Mouse (Mus musculus): ENCODE measurements around the gene Caln1.
A peak's percentile ranks its signal among the peaks of the same experiment; 100 is the strongest.
"Not testable (repeated sequence)": the region's sequence is repeated elsewhere in the genome, so short reads cannot be mapped to it uniquely, and the experiment has no call there.

The Caln1 gene

DNA sequence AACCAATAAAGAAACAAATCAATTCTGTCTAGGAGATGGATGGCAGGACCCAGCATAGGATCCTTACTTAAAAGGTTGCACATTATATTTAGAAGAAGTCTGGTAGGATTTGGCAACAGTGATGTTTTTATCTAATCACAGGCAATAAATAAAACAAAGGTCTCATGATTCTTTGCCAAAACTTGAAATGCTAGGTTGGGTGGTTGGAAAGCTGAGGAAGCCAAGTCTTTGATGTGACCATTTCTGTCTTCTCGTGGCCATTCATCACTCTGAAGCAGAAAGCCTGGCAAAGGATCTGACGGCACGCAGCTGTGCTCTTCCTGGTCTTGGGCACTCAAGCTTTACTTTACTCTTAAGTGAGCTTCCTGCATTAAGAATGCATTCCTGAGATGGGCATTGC lies 193.9 kb downstream of the Caln1 start:
- peak; percentile 17 for DNase-seq

DNA sequence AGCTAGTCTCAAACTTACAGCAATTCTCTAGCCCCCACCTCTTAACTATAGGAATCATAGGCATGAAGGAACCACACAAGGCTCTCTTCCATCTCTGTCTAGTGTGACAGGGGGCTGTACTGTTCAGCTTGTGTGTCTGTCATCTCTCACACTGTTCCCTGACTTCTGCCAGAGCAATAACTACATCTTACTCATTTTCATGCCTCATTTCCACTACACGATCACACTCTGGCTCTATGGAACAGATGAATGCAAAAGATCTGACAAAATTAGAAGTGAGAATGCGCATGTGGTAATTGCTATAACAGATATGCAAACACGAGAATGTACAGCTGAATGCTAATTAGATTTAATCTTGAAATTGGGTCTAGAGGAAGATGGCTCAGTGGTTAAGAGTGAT lies 196.7 kb downstream of the Caln1 start:
- DNase-seq, result peak; percentile 35

DNA sequence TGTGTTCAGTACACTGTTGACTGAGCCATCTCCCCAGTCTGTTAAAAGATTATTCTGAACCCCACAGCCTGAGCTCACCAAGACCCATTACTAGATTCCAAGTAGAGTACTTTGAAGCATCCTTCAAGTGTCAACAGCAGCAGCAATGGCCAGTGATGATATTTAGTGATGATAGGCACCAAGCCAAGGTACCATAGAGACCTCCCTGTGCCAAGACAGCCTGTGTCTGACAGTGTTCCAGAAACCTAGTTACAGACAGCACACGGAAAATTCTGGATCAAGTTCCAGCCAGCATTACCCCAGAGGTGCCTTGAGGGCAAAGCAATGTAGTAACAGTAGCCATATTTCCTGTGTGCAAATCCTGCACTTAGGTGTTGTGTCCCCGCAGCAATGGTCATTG lies 208.3 kb downstream of the Caln1 start:
- peak; percentile 70 for DNase-seq

DNA sequence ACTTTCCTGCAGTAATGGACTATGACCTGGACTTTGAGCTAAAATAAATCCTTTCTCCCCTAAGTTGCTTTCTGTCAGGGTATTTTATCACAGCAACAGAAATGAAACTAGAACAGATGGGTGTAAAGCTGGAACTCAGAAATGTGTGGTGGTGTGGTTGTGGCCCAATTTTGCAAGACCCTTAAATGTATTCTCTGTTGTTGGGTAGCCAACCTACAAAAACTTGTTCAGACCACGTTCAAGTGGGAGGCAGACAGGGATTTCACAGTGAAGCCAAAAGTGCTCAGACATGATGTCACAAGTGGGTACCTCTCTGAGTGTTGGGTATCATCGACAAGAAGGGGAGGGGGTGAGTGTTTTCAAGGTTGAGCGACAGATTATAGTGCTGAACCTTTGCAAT lies 214.8 kb downstream of the Caln1 start:
- peak; percentile 21 for DNase-seq

DNA sequence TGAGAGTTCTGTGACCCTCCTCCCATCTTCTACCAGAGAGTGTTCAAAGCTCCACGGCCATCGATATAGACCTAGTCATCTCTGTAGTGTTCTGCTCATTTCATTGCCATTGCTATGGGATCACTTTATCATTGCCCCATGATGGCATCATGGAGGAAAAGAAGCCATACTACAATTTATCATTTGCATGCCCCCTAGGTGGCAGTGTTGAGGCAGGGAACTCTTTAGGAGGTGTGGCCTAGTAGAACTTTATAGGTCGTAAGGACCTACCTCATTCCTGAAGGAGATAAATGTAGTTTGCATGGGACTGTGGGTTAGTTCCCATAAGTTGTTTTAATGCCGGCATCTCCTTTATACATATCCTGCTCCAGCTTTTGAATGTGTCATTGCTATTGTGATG lies 217.0 kb downstream of the Caln1 start:
- peak; percentile 57 for DNase-seq

DNA sequence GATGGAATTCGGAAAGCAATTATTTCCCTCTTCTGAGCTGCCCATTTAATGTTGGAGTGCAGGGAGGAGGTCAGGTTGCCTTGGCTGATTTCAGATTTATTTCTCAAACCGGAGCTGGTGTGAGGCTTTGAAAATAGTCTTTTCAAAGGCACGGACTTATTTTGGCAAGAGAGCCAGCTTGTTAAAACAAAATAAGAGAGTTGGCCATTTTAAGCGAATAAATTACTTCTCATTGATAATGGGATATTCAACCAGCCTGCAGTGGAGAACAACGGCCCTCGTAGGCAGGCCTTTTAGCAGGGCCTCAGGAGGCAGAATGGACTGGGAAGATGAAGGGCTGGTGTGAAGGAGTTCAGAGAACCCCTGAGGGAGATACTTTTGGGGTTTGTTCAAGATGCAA lies 227.3 kb downstream of the Caln1 start:
- DNase-seq, result no peak

DNA sequence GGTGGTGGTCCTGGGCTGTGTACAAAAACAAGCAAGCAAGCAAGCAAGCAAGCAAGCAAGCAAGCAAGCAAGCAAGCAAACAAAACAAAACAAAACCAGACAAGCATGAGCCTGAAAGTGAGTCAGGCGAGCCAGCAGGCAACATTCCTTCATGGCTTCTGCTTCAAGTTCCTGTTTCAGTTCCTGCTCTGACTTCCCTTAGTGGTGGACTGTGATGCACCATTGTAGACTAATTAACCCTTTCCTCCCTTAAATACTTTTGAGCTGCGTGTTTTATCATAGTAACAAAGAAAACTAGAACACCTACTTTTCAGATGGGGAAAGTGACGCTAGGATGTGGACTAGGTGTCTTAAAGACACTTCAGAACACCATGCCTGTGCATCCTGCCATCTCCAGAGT lies 244.4 kb downstream of the Caln1 start:
- DNase-seq, result no peak

DNA sequence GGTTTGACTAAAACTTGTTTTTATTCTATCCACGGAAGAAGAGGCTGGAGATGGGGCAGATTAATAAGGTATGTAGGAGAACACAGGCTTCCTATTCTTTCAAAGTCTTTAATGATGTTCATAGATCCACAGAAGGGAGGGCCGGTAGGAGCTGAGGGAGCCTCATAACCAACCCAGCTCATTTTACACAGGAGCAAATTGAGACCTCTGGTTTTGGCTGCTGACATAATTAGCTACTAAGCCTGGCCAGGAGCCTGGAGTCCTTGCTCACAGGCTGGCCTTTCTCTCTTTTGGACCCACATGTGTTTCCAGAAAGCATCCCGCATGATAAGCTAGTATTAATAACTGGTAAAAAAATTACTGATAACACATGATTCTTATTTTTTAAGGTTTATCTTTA lies 245.0 kb downstream of the Caln1 start:
- DNase-seq, result no peak

DNA sequence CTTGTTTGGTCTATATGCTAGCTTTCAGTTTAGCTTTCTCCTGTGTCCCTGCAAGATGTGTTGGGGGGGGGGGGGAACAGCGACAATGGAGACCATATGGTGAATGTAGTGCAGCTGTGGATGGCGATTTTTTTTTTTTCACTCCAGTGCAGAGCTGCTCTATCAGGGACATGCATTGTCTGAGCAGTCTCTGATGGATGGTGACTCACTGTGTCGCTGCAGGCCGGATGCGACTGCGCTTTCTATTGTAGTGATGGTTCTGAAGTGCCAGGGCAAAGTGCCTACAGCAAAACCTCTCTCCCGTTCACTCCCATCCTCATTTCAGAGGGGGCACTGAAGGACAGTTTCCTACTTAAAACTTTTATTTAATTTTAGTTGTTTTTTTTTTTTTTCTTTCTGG lies 250.8 kb downstream of the Caln1 start:
- DNase-seq, result no peak

DNA sequence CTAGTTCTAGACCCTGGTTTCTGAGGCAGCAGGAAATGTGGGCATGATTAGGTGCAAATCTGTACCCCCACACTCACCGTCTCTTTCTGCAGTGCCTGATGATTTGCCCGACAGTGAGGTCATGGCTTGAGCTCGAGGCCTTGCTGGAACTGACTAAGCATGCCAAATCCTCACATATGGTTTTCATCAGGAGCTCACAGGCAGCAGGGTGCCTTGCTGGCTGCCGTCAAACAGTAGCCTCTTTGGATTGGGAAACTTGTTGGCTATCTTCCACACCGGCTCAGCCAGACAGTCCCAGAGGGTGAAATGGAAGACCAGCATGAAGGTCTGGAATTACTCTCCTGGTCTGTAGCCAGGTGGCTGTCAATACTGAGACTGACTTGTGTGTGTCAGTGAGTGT lies 254.0 kb downstream of the Caln1 start:
- peak; percentile 98 for DNase-seq

DNA sequence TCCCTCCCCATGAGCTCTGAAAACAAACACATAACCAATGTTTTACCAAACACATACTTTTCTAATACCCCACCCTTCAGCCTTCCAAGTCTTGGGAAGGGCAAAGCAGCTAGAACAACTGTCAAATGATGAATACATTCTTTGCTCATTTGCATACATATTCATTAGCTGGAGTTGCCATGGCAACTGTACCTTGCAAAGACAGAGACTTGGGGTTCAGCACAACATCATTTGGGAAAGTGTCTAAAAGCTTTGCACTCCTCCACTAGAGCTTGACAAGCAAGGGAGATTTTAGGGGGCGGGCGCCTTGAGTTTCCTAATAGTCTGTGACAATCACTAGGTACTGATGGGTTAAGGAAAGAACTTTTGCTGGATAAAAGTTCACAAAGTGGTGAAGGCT lies 258.5 kb downstream of the Caln1 start:
- no peak for DNase-seq

DNA sequence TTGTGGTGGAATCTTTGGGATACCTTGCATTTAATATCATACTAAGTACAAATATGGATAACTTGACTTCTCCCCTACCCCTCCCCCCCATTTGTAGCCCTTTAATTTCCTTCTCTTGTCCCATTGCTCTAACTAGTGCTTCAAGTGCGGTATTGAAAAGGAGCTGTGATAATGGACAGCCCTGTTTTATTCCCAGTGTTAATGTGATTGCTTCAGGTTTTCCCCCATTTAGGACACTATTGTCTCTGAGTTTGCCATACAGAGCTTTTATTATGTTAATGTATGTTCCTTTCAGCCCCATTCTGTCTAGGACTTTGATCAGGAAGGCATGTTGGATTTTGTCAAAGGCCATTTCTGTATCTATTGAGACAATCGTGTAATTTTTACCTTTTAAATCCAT lies 266.1 kb downstream of the Caln1 start:
- DNase-seq, result no peak

DNA sequence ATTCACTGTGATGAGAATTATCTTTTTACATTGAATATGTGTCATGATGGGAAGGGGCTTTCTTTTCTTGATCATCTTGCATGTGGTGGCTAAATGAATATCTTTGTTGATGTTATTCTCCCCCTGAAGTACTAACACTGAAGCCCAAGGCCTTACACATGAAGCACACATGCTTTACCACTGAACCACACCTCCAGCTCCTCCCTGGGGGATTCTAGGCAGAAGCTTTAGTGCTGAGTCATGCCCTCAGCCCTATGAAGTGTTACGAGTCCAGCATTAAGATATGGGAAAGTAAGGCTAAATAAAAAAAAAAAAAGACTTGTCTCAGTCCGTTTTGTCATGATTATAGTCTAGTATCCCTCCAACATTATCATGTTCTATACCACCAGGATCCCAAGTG lies 272.6 kb downstream of the Caln1 start:
- no peak for DNase-seq

DNA sequence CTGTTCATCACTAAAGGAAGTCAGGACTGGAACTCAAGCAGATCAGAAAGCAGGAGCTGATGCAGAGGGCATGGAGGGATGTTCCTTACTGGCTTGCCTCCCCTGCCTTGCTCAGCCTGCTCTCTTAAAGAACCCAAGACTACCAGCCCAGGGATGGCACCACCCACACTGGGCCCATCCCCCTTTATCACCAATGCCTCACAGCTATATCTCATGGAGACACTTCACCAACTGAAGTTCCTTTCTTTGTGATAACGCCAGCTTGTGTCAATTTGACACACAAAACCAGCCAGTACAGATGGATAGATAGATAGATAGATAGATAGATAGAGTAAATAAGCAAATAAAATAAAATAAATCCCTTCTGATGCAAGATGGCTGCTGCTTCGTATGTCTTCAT lies 276.9 kb downstream of the Caln1 start:
- DNase-seq, result not testable (repeated sequence)

DNA sequence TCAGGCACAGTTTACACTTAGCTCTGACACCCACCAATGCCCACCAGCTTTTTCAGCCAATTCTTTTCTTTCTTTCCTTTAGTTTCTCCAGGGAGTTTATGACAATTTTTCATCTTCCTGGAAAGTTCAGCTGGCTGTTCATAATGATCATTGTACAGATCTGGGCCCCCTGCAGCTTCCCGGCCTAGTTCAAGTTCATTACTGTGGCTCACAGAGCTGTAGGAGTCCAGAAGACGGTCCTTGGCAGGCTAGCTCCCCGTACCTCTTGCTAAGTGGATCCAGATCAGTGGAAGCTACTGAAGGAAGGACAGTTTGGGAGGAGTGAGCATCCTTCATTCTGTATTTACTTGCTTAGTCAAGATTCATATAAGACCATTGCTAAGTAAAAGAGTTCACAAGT lies 288.9 kb downstream of the Caln1 start:
- DNase-seq, result no peak

DNA sequence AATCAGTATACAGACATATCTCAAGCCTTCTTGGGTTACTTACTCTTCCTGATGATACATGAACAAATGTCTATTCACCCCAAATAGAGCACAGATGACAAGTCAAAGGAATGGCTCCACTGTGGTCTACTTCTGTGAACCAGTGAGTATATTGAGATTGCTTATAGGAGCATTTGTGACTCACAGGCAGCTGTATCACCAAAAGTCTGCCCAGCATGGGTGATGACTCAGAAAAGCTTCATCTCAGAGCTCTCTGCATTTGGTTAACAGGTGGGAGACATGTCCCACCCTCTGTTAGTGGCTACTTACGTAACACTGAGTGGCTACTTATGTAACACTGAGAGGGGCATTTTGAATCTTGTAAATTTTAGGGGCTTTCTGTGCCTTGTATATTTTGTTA lies 296.8 kb downstream of the Caln1 start:
- DNase-seq, result no peak

DNA sequence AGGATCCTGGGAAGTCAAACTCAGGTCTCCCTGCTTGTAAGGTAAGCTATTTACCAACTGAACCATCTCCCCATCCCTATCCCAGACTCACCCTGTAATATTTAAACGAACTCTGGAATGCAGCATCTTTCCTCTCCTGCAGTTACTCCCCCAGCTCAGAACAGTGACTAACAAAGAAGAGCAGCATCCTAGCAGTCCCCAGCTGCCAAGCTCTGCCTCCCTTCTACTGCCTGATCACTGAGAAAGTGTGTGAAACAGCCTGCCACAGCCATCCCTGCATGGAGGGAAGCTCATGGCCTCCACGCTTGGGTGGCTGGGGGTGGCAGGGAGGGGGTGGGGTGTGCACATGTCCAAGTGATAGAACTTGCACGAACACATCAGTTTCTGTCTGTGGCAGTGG lies 303.3 kb downstream of the Caln1 start:
- DNase-seq, result peak; percentile 48

DNA sequence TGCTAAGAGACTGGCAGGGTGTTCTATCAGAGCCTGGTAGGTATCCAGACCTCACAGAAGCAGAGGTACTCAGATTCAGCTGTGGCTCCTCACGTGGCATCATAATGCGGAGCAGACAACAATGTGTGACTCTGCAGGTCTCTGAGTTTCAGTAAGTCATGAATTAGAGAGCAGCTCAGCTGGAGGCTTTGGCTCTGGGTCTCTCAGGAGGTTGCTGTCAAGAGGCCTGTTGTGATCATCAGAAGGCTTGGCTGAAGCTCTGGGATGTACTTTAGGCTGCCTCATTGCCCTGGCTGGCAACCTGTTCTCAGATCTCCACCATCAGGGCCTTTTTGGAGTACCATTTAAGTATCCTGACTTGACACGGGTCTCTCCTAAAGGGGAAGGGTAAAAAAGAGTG lies 303.8 kb downstream of the Caln1 start:
- no peak for DNase-seq

DNA sequence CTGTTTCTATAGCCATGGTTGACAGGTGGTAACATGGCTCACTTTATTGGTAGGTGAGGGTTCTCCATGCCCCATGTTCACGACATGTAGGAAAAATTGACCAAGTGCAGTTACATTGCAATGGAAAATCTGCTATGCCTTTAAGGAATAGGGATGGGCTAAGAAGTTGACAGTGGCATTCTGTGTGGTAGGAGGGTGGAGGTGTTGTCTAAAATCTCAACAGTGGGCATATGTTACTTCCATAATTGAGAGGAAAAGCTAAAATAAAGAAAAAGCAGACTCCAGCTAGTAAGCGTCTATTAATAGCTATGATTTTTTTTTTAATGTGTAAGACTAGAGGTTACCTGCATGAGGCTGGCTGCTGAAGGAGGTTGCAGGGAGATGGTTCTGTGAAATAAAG lies 308.6 kb downstream of the Caln1 start:
- DNase-seq, result peak; percentile 5

DNA sequence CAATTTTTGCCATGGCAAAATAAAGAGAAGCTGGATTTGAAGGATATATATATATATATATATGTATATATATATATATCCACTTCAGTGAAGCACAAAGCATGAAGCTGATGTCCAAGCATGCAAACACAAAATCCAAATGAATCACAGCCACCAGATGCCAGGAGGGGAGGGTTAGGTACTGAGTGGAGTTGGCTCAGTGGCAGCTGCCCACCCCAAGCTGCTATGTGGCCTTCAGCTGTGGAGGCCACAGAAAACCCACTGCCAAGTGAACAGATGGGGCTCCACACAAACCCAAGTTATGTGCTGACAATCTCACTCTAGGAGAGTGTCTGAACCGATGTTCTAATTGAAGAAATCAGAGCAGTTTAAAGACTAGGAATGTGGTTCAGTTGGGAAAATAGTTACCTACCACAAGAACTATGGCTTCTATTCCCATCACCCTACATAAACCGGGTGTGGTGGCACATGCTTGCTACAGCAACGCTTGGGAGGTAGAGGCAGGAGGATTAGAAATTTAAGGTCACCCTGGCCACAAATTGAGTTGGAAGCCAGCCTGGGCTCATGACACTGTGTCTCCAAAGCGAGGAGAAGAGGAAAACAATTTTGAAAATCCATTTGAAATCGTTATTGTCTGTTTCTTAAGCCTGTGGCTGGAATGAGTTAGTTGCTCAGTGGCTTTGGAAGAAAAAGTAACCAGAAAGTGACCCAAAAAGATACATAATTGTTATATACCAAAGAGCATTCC lies 316.8 kb downstream of the Caln1 start:
- peak; percentile 68 for DNase-seq

DNA sequence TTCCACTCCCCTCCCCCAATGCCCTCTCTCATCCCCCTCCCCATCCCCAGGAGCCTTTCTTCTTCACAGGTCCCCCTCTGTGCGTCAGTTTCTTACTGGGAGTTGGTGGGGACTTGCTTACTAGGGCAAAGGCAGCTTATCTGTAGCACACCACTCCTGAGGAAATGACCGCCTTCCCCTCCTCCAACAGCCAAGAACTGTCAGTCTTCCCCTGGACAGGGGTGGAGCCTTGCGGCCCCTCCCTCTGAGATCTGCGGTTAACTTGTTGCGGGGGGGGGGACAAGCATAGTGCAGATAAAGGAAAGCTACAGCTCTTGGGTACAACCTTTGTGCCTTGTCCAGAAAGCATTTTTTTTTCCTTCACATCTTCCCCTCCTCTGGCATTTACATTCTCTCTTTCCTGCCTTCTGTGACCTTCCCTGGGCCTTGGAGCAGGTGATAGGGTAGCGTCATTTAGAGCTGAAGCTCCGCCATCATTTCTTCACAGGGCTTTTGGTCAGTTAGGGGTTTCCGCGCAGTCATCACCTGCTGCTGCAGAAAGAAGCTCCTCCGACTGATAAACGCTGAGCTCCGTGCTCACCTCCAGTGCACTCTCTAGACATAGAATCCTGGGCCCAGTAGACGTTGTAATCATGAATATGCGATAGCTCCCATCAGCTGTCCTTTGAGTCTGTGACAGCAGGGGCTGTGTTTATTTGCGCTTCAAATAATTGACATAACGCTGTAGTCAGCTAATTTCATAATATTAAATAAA lies 319.3 kb downstream of the Caln1 start:
- peak; percentile 28 for DNase-seq

DNA sequence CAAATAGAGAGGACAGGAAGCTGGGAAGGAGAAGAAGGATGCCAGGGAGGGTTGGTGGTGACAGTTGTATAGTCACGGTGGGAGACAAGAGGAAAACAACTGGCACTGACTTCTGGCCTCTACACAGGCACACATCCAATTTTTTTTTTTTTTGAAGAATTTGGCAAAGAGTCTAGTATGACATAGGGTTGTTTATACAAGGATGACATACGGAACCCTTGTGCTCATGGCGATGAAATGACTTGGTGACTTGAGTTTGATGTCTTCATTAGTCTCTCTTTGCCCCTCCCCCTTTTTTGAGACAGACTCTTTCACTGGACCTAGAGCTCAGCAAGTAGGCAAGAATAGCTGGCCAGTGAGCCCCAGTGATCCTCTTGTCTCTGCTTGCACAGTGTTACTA lies 322.1 kb downstream of the Caln1 start:
- DNase-seq, result peak; percentile 61

DNA sequence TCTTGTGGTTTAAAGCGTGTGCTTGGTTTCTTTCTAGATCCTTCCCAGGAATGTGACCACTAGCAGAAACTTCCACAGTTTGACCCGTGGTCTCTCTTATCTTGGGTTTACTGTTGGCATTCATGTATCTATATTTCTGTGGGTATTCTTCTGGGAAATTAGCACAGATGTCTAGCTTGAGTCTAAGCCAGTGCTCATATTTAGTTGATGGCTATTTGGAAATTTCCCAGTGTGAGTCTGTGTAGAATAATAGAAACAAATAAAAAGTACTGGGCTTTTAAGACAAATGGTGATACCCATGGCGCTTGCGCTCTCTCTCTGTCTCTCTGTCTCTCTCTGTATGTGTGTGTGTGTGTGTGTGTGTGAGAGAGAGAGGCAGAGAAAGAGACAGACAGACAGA lies 330.2 kb downstream of the Caln1 start:
- no peak for DNase-seq

DNA sequence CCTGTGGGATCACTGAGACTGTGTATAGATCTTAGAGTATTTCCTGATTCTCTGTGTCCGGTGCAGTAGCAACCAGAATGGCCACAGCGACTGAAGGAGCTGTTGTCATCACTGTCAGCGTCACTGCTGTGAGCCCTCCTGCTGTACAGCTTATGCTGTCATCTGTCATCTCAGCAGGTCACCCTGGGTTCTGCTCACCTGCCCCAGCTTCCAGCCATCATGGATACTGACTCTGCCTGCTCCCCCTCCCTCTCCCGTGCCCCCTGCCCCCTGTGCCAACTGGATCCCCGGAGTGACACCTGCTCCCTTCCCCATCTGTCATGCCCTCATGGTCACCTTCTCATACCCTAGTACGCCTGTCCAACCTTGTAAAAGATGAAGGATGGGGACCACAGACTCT lies 332.5 kb downstream of the Caln1 start:
- peak; percentile 67 for DNase-seq

DNA sequence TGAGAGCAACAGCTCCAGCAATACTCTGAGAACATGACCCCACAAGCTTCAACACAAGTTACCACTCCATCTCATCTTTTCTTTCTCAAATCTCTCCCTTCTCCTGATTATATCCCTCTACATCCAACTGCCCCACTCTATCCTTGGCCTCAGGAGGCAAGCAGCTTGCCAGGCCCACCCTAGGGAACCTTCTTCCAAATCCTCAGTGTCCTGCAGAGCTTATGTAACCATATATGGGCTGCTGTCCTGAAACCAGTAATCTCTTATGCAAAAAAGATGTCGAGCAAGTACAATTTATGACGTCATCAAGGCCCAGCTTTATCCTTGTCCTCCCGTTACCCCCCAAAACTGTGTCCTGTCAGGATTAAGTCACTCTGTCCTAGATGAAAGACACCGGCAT lies 333.1 kb downstream of the Caln1 start:
- no peak for DNase-seq

Data from heart, adult 11 months (tissue).